Mouse (Mus musculus): ENCODE data around the gene Tekt3.

- TF ChIP-seq POLR2A (IDR thresholded peaks at IDR 0.05; ENCODE audit: low read depth, low read length) = no peak
- no peak for TF ChIP-seq CTCF (IDR thresholded peaks at IDR 0.05; ENCODE audit: extremely low read depth, insufficient read length, insufficient replicate concordance, low read depth, low read length)
Observed at GRCm38 (mm10) chr11:63023461-63023860, 38.0 kb upstream of the Tekt3 start.
